Mouse (Mus musculus): Measurements from ENCODE around the gene Ndufs1. TPM values are rescaled to one million over a fixed set of nuclear protein-coding genes. Genes with fewer than 3 reads are reported as not detected.

The Ndufs1 gene
- polyA plus RNA-seq, 2 experiments: 96.3 to 115 TPM

DNA sequence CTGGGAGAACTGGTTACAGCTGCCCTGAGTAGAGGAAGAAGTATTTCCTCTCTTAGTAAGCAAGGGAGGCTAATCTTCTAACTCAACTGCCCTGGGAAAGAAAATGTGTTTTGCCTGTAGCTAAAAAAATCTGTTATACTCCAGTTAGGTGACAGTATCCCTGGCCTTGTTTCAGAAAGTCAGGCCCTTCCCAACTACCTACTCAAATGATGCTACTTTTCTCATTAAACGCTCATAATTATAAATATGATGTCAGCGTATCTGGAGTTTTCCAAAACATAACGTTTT is 37.6 kb upstream of the Ndufs1 start, which contains the start of gene Gpr1:
Gene Gpr1, minus strand, starts transcription at position 273 of the 288 bp plus-strand sequence.
- DNase-seq (ENCODE audit: low spot score): no peak
- Histone ChIP-seq H3K27me3 (ENCODE audit: control insufficient read depth, insufficient read depth, low read length) (no peaks in the 10 kb centered on the region), H3K4me1 (ENCODE audit: control insufficient read depth, insufficient read depth, low read length) (peaks cover 9% of the 10 kb centered on the region), H3K4me2 (replicated peaks; ENCODE audit: low read depth, low read length, severe bottlenecking) (peak within 1 kb of the TSS; percentile 32), H3K27ac (replicated peaks; ENCODE audit: low read depth, low read length) (no peak within 1 kb of the TSS), H3K9ac (ENCODE audit: low read depth, low read length, severe bottlenecking) (peak within 1 kb of the TSS; percentile 17; the same call in 1 of the 2 replicates), H3K9me3 (ENCODE audit: control insufficient read depth, low read length) (no peaks in the 10 kb centered on the region), H3K36me3 (ENCODE audit: control insufficient read depth, insufficient read depth, low read length) (no peaks in the 10 kb centered on the region), H3K4me3 (replicated peaks; ENCODE audit: low read length) (0 out of 2 replicates have a peak within 1 kb of the TSS, but pooled peaks have one; percentile 7)
- TF ChIP-seq POLR2A (IDR thresholded peaks at IDR 0.05; ENCODE audit: borderline replicate concordance, extremely low read depth, insufficient read depth, insufficient read length): no peak
- no peak for ATAC-seq (ENCODE audit: low FRiP score, low read depth)
- 30% methylated on average over 3 of the region's 3 CpGs for WGBS

DNA sequence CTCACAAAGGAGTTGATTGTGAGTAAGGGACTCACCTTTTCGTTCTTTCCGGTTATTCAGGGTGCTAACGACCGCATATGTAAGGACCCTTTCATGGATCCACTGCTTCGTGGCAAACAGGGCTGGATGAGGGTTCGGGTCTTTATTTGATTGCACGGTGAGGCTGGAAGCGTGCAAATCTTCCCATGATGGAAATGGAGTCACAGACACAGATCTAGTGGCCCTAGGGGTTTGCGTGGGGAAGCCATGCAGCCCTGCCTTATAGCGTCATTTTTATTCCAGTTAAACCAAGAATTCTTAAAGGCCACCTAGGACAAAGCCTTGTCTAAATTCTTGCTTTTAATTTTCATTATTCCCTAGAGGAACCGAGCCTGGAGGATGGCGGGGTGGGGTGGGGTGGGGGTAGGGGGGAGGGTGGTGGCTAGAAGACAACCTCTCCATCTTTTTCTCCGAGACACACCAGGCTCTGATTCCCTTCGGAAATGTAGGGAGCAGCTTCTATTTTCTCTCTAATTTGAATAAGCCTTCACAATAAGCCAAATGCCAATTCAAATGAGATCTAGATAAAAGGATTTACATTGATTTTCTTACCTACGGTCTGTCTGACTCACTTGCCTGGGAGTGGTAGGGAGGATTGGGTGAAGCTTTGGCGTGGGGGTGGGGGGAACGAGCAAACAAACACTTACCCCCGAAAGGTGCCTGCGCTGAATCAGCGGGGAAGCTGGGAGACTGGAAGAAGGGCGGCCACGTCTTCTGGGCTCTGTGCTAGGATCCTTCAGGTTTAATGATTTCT is 37.0 kb upstream of the Ndufs1 start:
- H3K4me2 ChIP-seq (replicated peaks; ENCODE audit: low read depth, low read length, severe bottlenecking): peak overlapping the region; percentile 32
- H3K9me3 ChIP-seq (ENCODE audit: control insufficient read depth, low read length): no peaks in the 10 kb centered on the region
- 21% methylated on average over 22 of the region's 22 CpGs for WGBS
- H3K36me3 ChIP-seq (ENCODE audit: control insufficient read depth, insufficient read depth, low read length): no peaks in the 10 kb centered on the region
- DNase-seq (ENCODE audit: low spot score) (no peak), ATAC-seq (ENCODE audit: low FRiP score, low read depth) (no peak)
- 0 out of 2 replicates have a peak overlapping the region, but pooled peaks have one; percentile 7 for H3K4me3 ChIP-seq (replicated peaks; ENCODE audit: low read length)
- H3K9ac ChIP-seq (ENCODE audit: low read depth, low read length, severe bottlenecking): peak overlapping the region; percentile 17; the same call in 1 of the 2 replicates
- peaks cover 9% of the 10 kb centered on the region for H3K4me1 ChIP-seq (ENCODE audit: control insufficient read depth, insufficient read depth, low read length)
- no peak for TF ChIP-seq POLR2A (IDR thresholded peaks at IDR 0.05; ENCODE audit: borderline replicate concordance, extremely low read depth, insufficient read depth, insufficient read length)
- no peaks in the 10 kb centered on the region for H3K27me3 ChIP-seq (ENCODE audit: control insufficient read depth, insufficient read depth, low read length)
- H3K27ac ChIP-seq (replicated peaks; ENCODE audit: low read depth, low read length): no peak overlapping the region

DNA sequence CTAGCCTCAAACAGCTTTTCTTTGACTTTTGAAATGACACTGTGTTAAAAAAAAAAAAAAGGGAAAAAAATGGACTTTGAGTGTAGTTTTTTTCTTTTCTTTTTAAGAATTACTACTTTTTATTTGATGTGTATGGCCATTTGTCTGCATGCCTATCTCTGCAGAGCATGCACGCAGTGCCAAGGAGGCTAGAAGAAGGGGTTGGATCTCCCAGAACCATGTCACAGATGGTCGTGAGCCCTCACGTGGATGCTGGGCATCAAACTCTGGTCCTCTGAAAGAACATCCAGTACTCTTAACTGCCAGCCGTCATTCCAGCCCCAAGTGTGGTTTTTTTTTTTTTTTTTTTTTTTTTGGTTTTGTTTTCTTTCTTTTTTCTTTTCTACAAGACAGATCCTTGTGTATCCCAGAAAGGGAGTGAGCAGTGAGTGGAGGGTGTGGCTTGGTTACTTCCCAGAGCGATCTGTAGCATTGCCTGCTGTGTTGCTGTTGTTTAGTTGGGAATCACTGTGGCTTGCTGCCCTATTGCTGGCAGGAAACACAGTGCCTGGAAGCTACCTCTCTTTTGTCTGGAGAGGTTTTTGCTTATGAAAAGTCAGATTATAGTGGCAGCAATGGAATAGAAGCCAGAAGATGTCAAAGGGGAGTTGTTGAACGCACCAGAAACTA is 33.4 kb upstream of the Ndufs1 start:
- no peaks in the 10 kb centered on the region; the same call in 1 of the 2 replicates for H3K27me3 ChIP-seq (ENCODE audit: control insufficient read depth, insufficient read depth, low read length)
- no peak overlapping the region for H3K4me2 ChIP-seq (replicated peaks; ENCODE audit: low read depth, low read length, severe bottlenecking)
- H3K9me3 ChIP-seq (ENCODE audit: control insufficient read depth, low read length): no peaks in the 10 kb centered on the region
- no peaks in the 10 kb centered on the region for H3K36me3 ChIP-seq (ENCODE audit: control insufficient read depth, insufficient read depth, low read length)
- no peak overlapping the region for H3K9ac ChIP-seq (ENCODE audit: low read depth, low read length, severe bottlenecking)
- no peak overlapping the region for H3K4me3 ChIP-seq (replicated peaks; ENCODE audit: low read length)
- no peak for TF ChIP-seq POLR2A (IDR thresholded peaks at IDR 0.05; ENCODE audit: borderline replicate concordance, extremely low read depth, insufficient read depth, insufficient read length)
- DNase-seq (ENCODE audit: low spot score) (no peak), ATAC-seq (ENCODE audit: low FRiP score, low read depth) (no peak)
- H3K27ac ChIP-seq (replicated peaks; ENCODE audit: low read depth, low read length): no peak overlapping the region
- H3K4me1 ChIP-seq (ENCODE audit: control insufficient read depth, insufficient read depth, low read length): peaks cover 9% of the 10 kb centered on the region
- 27% methylated on average over 6 of the region's 6 CpGs for WGBS

DNA sequence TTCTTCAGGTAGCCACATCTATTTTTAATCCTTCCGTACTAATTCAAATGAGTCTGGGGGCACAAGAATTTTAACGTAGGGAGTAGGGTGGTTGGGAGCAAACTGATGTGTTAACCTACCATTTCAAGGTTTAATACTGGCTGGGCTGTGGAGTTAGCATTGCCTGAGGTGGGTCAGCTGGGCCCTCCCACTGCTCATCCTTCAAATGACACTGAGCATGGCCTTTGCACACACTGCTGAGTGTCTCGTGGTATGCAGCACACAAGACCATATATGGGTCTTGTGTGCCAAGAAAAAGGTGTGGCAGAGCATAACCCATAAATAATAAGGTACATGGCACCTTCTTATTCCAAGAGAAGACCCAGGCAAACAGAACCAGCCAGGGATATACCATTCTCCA is 31.0 kb upstream of the Ndufs1 start:
- 72% methylated on average over 3 of the region's 3 CpGs for WGBS
- no peak overlapping the region for H3K4me2 ChIP-seq (replicated peaks; ENCODE audit: low read depth, low read length, severe bottlenecking)
- H3K4me3 ChIP-seq (replicated peaks; ENCODE audit: low read length): no peak overlapping the region
- no peak for ATAC-seq (ENCODE audit: low FRiP score, low read depth)
- no peak overlapping the region for H3K27ac ChIP-seq (replicated peaks; ENCODE audit: low read depth, low read length)
- H3K27me3 ChIP-seq (ENCODE audit: control insufficient read depth, insufficient read depth, low read length): no peaks in the 10 kb centered on the region; the same call in 1 of the 2 replicates
- H3K4me1 ChIP-seq (ENCODE audit: control insufficient read depth, insufficient read depth, low read length): no peaks in the 10 kb centered on the region
- H3K36me3 ChIP-seq (ENCODE audit: control insufficient read depth, insufficient read depth, low read length): no peaks in the 10 kb centered on the region
- no peak for TF ChIP-seq POLR2A (IDR thresholded peaks at IDR 0.05; ENCODE audit: borderline replicate concordance, extremely low read depth, insufficient read depth, insufficient read length)
- no peaks in the 10 kb centered on the region for H3K9me3 ChIP-seq (ENCODE audit: control insufficient read depth, low read length)
- H3K9ac ChIP-seq (ENCODE audit: low read depth, low read length, severe bottlenecking): no peak overlapping the region
- no peak for DNase-seq (ENCODE audit: low spot score)

- ATAC-seq (ENCODE audit: low FRiP score, low read depth) (no peak), DNase-seq (ENCODE audit: low spot score) (no peak)
- 36% methylated on average over 7 of the region's 7 CpGs for WGBS
- Histone ChIP-seq H3K4me2 (replicated peaks; ENCODE audit: low read depth, low read length, severe bottlenecking) (no peak overlapping the region), H3K36me3 (ENCODE audit: control insufficient read depth, insufficient read depth, low read length) (no peaks in the 10 kb centered on the region), H3K27ac (replicated peaks; ENCODE audit: low read depth, low read length) (no peak overlapping the region), H3K4me3 (replicated peaks; ENCODE audit: low read length) (no peak overlapping the region), H3K4me1 (ENCODE audit: control insufficient read depth, insufficient read depth, low read length) (no peaks in the 10 kb centered on the region), H3K27me3 (ENCODE audit: control insufficient read depth, insufficient read depth, low read length) (no peaks in the 10 kb centered on the region; the same call in 1 of the 2 replicates), H3K9me3 (ENCODE audit: control insufficient read depth, low read length) (0 out of 2 replicates have a peak, but pooled peaks cover 6% of the 10 kb centered on the region), H3K9ac (ENCODE audit: low read depth, low read length, severe bottlenecking) (no peak overlapping the region)
- TF ChIP-seq POLR2A (IDR thresholded peaks at IDR 0.05; ENCODE audit: borderline replicate concordance, extremely low read depth, insufficient read depth, insufficient read length): no peak
Measured at GRCm38 (mm10) chr1:63204660-63205394, 28.2 kb upstream of the Ndufs1 start.

Data from limb, embryonic 14.5 days (tissue).